Mouse (Mus musculus): ENCODE results near the gene Trpm5.

DNA sequence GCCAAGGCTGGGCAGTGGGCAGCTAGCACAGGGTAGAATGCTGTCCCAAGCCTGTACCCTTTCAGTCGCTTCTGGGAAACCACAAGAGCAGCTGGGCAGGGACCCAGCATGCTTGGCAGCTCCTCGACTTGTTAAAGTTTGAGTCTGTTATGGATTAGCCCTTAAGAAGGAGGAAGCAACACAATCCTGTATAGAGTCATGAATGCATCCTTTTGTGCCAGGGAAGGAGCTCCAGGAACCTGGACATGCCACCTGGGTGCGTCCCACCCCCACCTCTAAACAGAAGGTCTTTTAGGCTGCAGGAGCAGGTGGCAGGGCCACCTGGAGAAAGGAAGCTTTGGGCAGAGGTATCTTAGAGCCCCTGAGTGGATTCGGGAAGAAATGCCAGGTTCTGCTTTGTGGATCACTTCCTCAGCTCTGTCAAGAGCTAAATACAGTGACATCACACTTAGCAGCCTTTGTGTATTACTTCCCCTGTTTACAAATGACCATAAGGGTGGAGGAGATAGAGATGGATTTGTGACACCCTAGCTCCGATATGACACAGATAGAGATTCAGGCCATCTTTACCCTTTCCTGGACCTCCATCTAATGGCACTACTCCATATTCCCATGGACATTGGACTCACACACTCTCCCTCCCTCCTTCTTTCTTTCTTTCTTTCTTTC lies 35.1 kb downstream of the Trpm5 start:
- TF ChIP-seq POLR2A (IDR thresholded peaks at IDR 0.05; ENCODE audit: low read depth, low read length): no peak
- TF ChIP-seq CTCF (conservative IDR thresholded peaks at IDR 0.05; ENCODE audit: insufficient read depth, insufficient read length, low read depth, low read length): no peak

Data from kidney, adult 2 months (tissue).